Comparison of ENCODE assay signal across 8 mouse cellular contexts in the genomic region with DNA sequence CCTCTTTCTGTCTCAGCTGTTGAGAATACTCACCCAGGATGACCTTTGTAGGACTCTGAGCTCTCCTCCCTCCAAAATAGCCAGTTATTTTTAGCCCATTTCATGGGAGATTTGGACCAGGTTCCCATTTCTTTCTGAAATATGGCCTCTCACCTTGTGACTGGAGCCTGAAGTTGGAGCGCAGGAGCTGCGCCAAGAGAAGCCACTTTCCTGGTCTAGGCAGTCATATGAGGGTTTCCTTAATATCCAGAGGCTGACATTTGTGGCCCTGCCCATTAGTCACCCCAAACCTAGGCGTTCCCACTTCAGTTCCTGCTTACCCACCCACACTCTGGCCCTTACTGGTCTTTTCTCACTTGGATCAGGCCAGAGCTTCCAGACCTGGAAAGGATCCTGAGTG. TPM values are rescaled to one million over a fixed set of nuclear protein-coding genes. Genes with fewer than 3 reads are reported as not detected.
A peak's percentile ranks its signal among the peaks of the same experiment; 100 is the strongest.
DNase-seq lines count a peak whose midpoint lies in the region; ATAC-seq and TF ChIP-seq lines count a peak whose summit lies in the region.

Slc26a6 (plus strand) TSS at position 308 of the 400 bp plus-strand sequence.

- peak; percentile 44 for DNase-seq in adrenal gland, postnatal 10 days
- no peak for DNase-seq in adrenal gland, postnatal 36 days
- peak; percentile 78 for DNase-seq in heart, adult 8-10 months (ENCODE audit: low spot score)
- DNase-seq in layer of hippocampus, postnatal 25 days (ENCODE audit: extremely low spot score in 1 of 2, low spot score in 1 of 2), result no peak
- DNase-seq in midbrain, embryonic 11.5 days (ENCODE audit: low spot score, missing footprints), result peak; percentile 54
- no peak for DNase-seq in MN1 (ENCODE audit: low spot score)
- no peak for DNase-seq in B cell, adult 2 months

- no peak for TF ChIP-seq CTCF in bone marrow macrophage, adult 2 months (IDR thresholded peaks at IDR 0.05; ENCODE audit: low read depth, low read length)

- ATAC-seq in midbrain, embryonic 11.5 days (ENCODE audit: low FRiP score), result no peak

- 87% methylated on average over 3 of the region's 3 CpGs for WGBS in midbrain, embryonic 11.5 days

- H3K4me3 ChIP-seq in bone marrow macrophage, adult 2 months (ENCODE audit: insufficient read depth, low read length), result peak within 1 kb of the TSS; percentile 64
- peak within 1 kb of the TSS; percentile 66 for H3K4me3 ChIP-seq in midbrain, embryonic 11.5 days (ENCODE audit: low read depth, low read length)

- H3K4me2 ChIP-seq in midbrain, embryonic 11.5 days, result peak within 1 kb of the TSS; percentile 88

- no peaks in the 10 kb centered on the region for H3K27me3 ChIP-seq in midbrain, embryonic 11.5 days (ENCODE audit: control insufficient read depth, insufficient read depth, low read length)

- H3K27ac ChIP-seq in bone marrow macrophage, adult 2 months (ENCODE audit: insufficient read depth, low read depth, low read length), result peak within 1 kb of the TSS; percentile 97
- H3K27ac ChIP-seq in midbrain, embryonic 11.5 days (ENCODE audit: low read depth, low read length), result 0 out of 2 replicates have a peak within 1 kb of the TSS, but pooled peaks have one; percentile 46

- 0 out of 2 replicates have a peak, but pooled peaks cover 3% of the 10 kb centered on the region for H3K36me3 ChIP-seq in midbrain, embryonic 11.5 days (ENCODE audit: control insufficient read depth, insufficient read depth, low read length)

- peaks cover 25% of the 10 kb centered on the region for H3K4me1 ChIP-seq in bone marrow macrophage, adult 2 months (ENCODE audit: control insufficient read depth, insufficient read depth, low read length)
- peaks cover 9% of the 10 kb centered on the region for H3K4me1 ChIP-seq in midbrain, embryonic 11.5 days (ENCODE audit: control insufficient read depth, insufficient read depth, low read length)

- peak within 1 kb of the TSS; percentile 73 for H3K9ac ChIP-seq in midbrain, embryonic 11.5 days (ENCODE audit: low read length)

- H3K9me3 ChIP-seq in midbrain, embryonic 11.5 days (ENCODE audit: control insufficient read depth, low read length), result no peaks in the 10 kb centered on the region

- TF ChIP-seq POLR2A in bone marrow macrophage, adult 2 months (IDR thresholded peaks at IDR 0.05; ENCODE audit: borderline replicate concordance, low read depth, low read length), result no peak

RNA-seq across cellular contexts. Expression of gene Slc26a6, which starts in this region (rescaled TPM):
- total RNA-seq in adrenal gland, postnatal 10 days (2021), result 10 to 100 TPM in 1 of 2 experiments, 1 to 10 TPM in 1; 9.8 to 13.8 TPM
- 10 to 100 TPM in 1 of 2 experiments, 1 to 10 TPM in 1; 8.5 to 10.9 TPM for total RNA-seq in adrenal gland, postnatal 36 days (2021)
- polyA plus RNA-seq in bone marrow macrophage, adult 2 months (2012; ENCODE audit: insufficient read depth, insufficient read length, missing spikeins), result 19.0 and 20.8 TPM in 2 replicates
- total RNA-seq in heart, adult 8-10 months (2022), result 10 to 100 TPM; 16.6 to 23.6 (median 21.4) TPM
- total RNA-seq in layer of hippocampus, postnatal 25 days (2021), result 10 to 100 TPM; 21.4 to 21.5 TPM
- 7.5 and 8.0 TPM in 2 replicates for polyA plus RNA-seq in midbrain, embryonic 11.5 days (2014; fragmentation: Nextera tagmentation; extraction: Ambion mirVana)

Comparison
In these comparisons a context has a peak if more than half of its experiments do, and no peak if none do; other contexts are left out.
1. DNase-seq: peak in adrenal gland, postnatal 10 days (single experiment), heart, adult 8-10 months (single experiment) and midbrain, embryonic 11.5 days (single experiment); none in adrenal gland, postnatal 36 days (0 of 2), layer of hippocampus, postnatal 25 days (0 of 2), MN1 (single experiment) and B cell, adult 2 months (0 of 2).